Mouse (Mus musculus): ENCODE measurements around the gene Matn4. TPM values are rescaled to one million over a fixed set of nuclear protein-coding genes. Genes with fewer than 3 reads are reported as not detected.

The Matn4 gene
- polyA plus RNA-seq, 1 experiment, result 1.4 TPM

- DNase-seq, result peak; percentile 33
- Histone ChIP-seq H3K4me1 (ENCODE audit: control insufficient read depth, insufficient read depth, low read length) (peaks cover 14% of the 10 kb centered on the region; the same call in 1 of the 2 replicates), H3K4me3 (ENCODE audit: insufficient read depth, low read depth, low read length) (no peak overlapping the region), H3K27ac (ENCODE audit: insufficient read depth, low read depth, low read length) (peak overlapping the region; percentile 61), H3K27me3 (replicated peaks; ENCODE audit: control insufficient read depth, insufficient read depth, low read length) (no peaks in the 10 kb centered on the region), H3K36me3 (ENCODE audit: control insufficient read depth, insufficient read depth, low read length) (no peaks in the 10 kb centered on the region)
- 1% methylated on average over 2 of the region's 2 CpGs for WGBS
- TF ChIP-seq CTCF (conservative IDR thresholded peaks at IDR 0.05; ENCODE audit: insufficient read depth, insufficient read length, low read depth, low read length) (peak; percentile 59), POLR2A (IDR thresholded peaks at IDR 0.05; ENCODE audit: low read depth, low read length) (no peak)
These were observed 12.2 kb upstream of the Matn4 start for GRCm38 (mm10) chr2:164417198-164417597.

- Histone ChIP-seq H3K4me3 (ENCODE audit: insufficient read depth, low read depth, low read length) (no peak overlapping the region), H3K36me3 (ENCODE audit: control insufficient read depth, insufficient read depth, low read length) (no peaks in the 10 kb centered on the region), H3K27ac (ENCODE audit: insufficient read depth, low read depth, low read length) (no peak overlapping the region), H3K27me3 (replicated peaks; ENCODE audit: control insufficient read depth, insufficient read depth, low read length) (no peaks in the 10 kb centered on the region), H3K4me1 (ENCODE audit: control insufficient read depth, insufficient read depth, low read length) (peaks cover 5% of the 10 kb centered on the region; the same call in 1 of the 2 replicates)
- 68% methylated on average over 10 of the region's 10 CpGs for WGBS
- TF ChIP-seq POLR2A (IDR thresholded peaks at IDR 0.05; ENCODE audit: low read depth, low read length) (no peak), CTCF (conservative IDR thresholded peaks at IDR 0.05; ENCODE audit: insufficient read depth, insufficient read length, low read depth, low read length) (no peak)
- DNase-seq, result no peak
These were observed 9.6 kb upstream of the Matn4 start for GRCm38 (mm10) chr2:164414581-164414980.

GRCm38 (mm10) chr2:164414167-164414566 lies 9.2 kb upstream of the Matn4 start:
- Histone ChIP-seq H3K4me1 (ENCODE audit: control insufficient read depth, insufficient read depth, low read length) (peaks cover 5% of the 10 kb centered on the region; the same call in 1 of the 2 replicates), H3K36me3 (ENCODE audit: control insufficient read depth, insufficient read depth, low read length) (no peaks in the 10 kb centered on the region), H3K27me3 (replicated peaks; ENCODE audit: control insufficient read depth, insufficient read depth, low read length) (no peaks in the 10 kb centered on the region), H3K27ac (ENCODE audit: insufficient read depth, low read depth, low read length) (no peak overlapping the region), H3K4me3 (ENCODE audit: insufficient read depth, low read depth, low read length) (no peak overlapping the region)
- TF ChIP-seq POLR2A (IDR thresholded peaks at IDR 0.05; ENCODE audit: low read depth, low read length), result no peak
- no peak for TF ChIP-seq CTCF (conservative IDR thresholded peaks at IDR 0.05; ENCODE audit: insufficient read depth, insufficient read length, low read depth, low read length)
- no peak for DNase-seq
- WGBS, result 33% methylated on average over 28 of the region's 28 CpGs

GRCm38 (mm10) chr2:164407708-164408107 lies 2.7 kb upstream of the Matn4 start:
- Histone ChIP-seq H3K4me1 (ENCODE audit: control insufficient read depth, insufficient read depth, low read length) (0 out of 2 replicates have a peak, but pooled peaks cover 4% of the 10 kb centered on the region), H3K27me3 (replicated peaks; ENCODE audit: control insufficient read depth, insufficient read depth, low read length) (no peaks in the 10 kb centered on the region), H3K36me3 (ENCODE audit: control insufficient read depth, insufficient read depth, low read length) (no peaks in the 10 kb centered on the region), H3K27ac (ENCODE audit: insufficient read depth, low read depth, low read length) (no peak overlapping the region), H3K4me3 (ENCODE audit: insufficient read depth, low read depth, low read length) (no peak overlapping the region)
- WGBS, result 2% methylated on average over 22 of the region's 22 CpGs
- TF ChIP-seq CTCF (conservative IDR thresholded peaks at IDR 0.05; ENCODE audit: insufficient read depth, insufficient read length, low read depth, low read length) (peak; percentile 80), POLR2A (IDR thresholded peaks at IDR 0.05; ENCODE audit: low read depth, low read length) (no peak)
- peak; percentile 70 for DNase-seq

GRCm38 (mm10) chr2:164405519-164405918 lies 559 bp upstream of the Matn4 start:
- no peak overlapping the region for H3K27ac ChIP-seq (ENCODE audit: insufficient read depth, low read depth, low read length)
- TF ChIP-seq CTCF (conservative IDR thresholded peaks at IDR 0.05; ENCODE audit: insufficient read depth, insufficient read length, low read depth, low read length), result no peak
- no peak for TF ChIP-seq POLR2A (IDR thresholded peaks at IDR 0.05; ENCODE audit: low read depth, low read length)
- DNase-seq, result no peak
- H3K27me3 ChIP-seq (replicated peaks; ENCODE audit: control insufficient read depth, insufficient read depth, low read length), result no peaks in the 10 kb centered on the region
- no peaks in the 10 kb centered on the region for H3K36me3 ChIP-seq (ENCODE audit: control insufficient read depth, insufficient read depth, low read length)
- 63% methylated on average over 5 of the region's 5 CpGs for WGBS
- no peak overlapping the region for H3K4me3 ChIP-seq (ENCODE audit: insufficient read depth, low read depth, low read length)
- H3K4me1 ChIP-seq (ENCODE audit: control insufficient read depth, insufficient read depth, low read length), result 0 out of 2 replicates have a peak, but pooled peaks cover 4% of the 10 kb centered on the region

GRCm38 (mm10) chr2:164404082-164404990 lies 624 bp downstream of the Matn4 start:
- no peaks in the 10 kb centered on the region for H3K27me3 ChIP-seq (replicated peaks; ENCODE audit: control insufficient read depth, insufficient read depth, low read length)
- 0 out of 2 replicates have a peak, but pooled peaks cover 4% of the 10 kb centered on the region for H3K4me1 ChIP-seq (ENCODE audit: control insufficient read depth, insufficient read depth, low read length)
- no peaks in the 10 kb centered on the region for H3K36me3 ChIP-seq (ENCODE audit: control insufficient read depth, insufficient read depth, low read length)
- peak overlapping the region; percentile 42 for H3K4me3 ChIP-seq (ENCODE audit: insufficient read depth, low read depth, low read length)
- WGBS, result 5% methylated on average over 49 of the region's 49 CpGs
- TF ChIP-seq POLR2A (IDR thresholded peaks at IDR 0.05; ENCODE audit: low read depth, low read length) (no peak), CTCF (conservative IDR thresholded peaks at IDR 0.05; ENCODE audit: insufficient read depth, insufficient read length, low read depth, low read length) (no peak)
- H3K27ac ChIP-seq (ENCODE audit: insufficient read depth, low read depth, low read length), result no peak overlapping the region
- peak; percentile 67 for DNase-seq

- DNase-seq, result no peak
- 50% methylated on average over 14 of the region's 14 CpGs for WGBS
- Histone ChIP-seq H3K27me3 (replicated peaks; ENCODE audit: control insufficient read depth, insufficient read depth, low read length) (no peaks in the 10 kb centered on the region), H3K4me1 (ENCODE audit: control insufficient read depth, insufficient read depth, low read length) (0 out of 2 replicates have a peak, but pooled peaks cover 4% of the 10 kb centered on the region), H3K4me3 (ENCODE audit: insufficient read depth, low read depth, low read length) (no peak overlapping the region), H3K27ac (ENCODE audit: insufficient read depth, low read depth, low read length) (no peak overlapping the region), H3K36me3 (ENCODE audit: control insufficient read depth, insufficient read depth, low read length) (no peaks in the 10 kb centered on the region)
- TF ChIP-seq CTCF (conservative IDR thresholded peaks at IDR 0.05; ENCODE audit: insufficient read depth, insufficient read length, low read depth, low read length) (no peak), POLR2A (IDR thresholded peaks at IDR 0.05; ENCODE audit: low read depth, low read length) (no peak)
These were observed 1.4 kb downstream of the Matn4 start for GRCm38 (mm10) chr2:164403396-164404081.

Measured in kidney, adult 2 months (tissue).